Mouse (Mus musculus): ENCODE data around the gene Cacna2d3.

Gene Cacna2d3

GRCm38 (mm10) chr14:29028391-29029106 is 693.1 kb downstream of the Cacna2d3 start:
- DNase-seq (ENCODE audit: extremely low read depth, insufficient read length, low spot score) = no peak

- DNase-seq (ENCODE audit: extremely low read depth, insufficient read length, low spot score) = no peak
Observed at GRCm38 (mm10) chr14:29027276-29027675, 694.4 kb downstream of the Cacna2d3 start.

DNA sequence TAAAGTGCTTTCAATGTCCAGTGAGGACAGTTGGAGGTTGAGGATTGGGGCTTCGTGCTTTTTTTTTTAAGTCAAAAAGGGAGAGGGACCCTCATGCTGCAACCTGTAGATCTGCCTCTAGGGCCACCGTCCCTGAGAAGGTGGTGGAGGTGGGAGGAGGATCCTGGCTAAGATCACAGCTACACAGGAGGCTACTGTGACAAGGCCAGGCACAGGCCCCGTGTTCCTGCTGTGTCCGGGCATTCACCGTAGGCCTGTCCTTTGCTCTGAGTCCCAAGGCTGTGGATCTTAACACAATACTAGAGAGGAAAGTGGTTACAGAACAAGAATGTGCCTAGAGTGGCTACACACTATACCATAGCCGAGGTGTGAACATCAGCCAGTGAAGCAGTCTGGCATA is 696.3 kb downstream of the Cacna2d3 start:
- DNase-seq (ENCODE audit: extremely low read depth, insufficient read length, low spot score) = no peak

- no peak for DNase-seq (ENCODE audit: extremely low read depth, insufficient read length, low spot score)
Observed at GRCm38 (mm10) chr14:29023246-29023645, 698.4 kb downstream of the Cacna2d3 start.

- no peak for DNase-seq (ENCODE audit: extremely low read depth, insufficient read length, low spot score)
Observed at GRCm38 (mm10) chr14:29021295-29021694, 700.4 kb downstream of the Cacna2d3 start.

DNA sequence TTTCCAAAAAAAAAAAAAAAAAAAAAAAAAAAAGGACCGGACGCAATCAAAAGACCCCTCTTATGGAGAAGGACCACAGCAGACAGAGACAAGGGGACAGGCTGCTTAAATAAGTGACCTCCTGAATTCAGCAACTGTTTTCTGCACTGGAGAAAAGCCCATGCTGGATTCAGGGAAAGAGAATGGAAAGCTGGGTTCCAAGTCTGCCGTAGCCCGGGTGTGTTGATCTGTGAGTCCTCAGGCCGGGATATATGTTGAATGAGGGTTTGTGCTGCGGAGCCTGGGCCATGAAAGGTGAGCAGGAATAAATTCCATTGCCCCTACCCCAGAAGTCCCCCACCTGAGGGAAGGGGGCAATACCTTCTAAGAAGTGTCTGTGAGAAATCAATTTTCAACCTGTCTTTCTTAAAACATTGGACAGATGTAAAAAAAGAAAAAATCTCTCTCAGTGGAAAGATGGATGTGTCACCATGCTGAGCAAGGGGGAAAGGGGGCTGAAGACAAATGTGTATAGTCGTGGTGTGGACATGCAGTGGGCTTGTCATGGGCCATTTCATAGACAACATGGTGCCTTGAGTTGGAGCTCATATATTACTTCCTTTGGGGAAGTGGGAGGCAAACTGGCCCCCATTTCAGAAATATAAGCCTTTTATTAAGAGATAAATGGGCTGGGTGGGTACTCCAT is 703.2 kb downstream of the Cacna2d3 start:
- no peak for DNase-seq (ENCODE audit: extremely low read depth, insufficient read length, low spot score)

DNA sequence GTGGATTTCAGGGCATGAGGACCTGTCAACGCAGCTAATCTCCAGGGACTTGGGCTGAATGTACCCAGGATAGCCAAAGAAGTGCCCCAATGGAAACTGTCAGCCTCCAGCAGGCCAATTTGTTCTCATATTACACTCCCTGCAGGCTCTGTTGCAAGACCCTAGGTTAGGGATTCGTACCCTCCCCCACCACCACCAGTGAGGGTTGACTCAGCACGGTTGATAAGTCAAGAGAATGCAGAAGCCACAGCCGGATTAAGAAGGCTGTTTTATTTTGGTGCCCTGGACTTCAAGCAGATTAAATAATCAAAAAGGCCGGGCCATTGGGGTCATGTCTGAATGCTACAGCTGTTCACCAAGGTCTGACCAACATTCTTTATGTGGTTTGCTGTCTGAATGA is 703.8 kb downstream of the Cacna2d3 start, which contains the start of gene Lrtm1:
Gene Lrtm1, plus strand, starts transcription at position 326 of the 400 bp plus-strand sequence.
- no peak for DNase-seq (ENCODE audit: extremely low read depth, insufficient read length, low spot score)

DNA sequence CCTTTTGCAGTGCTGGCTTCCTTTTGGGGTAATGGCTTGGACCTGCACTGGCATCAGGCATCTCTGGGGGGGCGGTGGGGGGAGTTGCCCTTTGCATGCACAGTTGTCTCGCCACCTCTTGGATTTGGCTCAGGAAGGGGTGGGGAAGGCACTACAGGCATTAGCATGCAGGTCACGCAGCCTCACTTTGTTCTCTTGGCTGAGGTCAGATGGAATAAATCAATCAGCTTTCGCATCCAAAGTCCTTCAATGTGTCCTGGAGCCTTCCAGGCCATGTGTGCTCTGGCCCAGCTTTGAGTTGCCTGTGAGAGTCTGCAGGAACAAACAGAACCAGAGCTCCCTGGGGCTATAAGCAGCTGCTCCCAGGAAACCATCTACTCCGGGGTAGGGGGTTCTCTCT is 705.8 kb downstream of the Cacna2d3 start:
- DNase-seq (ENCODE audit: extremely low read depth, insufficient read length, low spot score) = no peak

DNA sequence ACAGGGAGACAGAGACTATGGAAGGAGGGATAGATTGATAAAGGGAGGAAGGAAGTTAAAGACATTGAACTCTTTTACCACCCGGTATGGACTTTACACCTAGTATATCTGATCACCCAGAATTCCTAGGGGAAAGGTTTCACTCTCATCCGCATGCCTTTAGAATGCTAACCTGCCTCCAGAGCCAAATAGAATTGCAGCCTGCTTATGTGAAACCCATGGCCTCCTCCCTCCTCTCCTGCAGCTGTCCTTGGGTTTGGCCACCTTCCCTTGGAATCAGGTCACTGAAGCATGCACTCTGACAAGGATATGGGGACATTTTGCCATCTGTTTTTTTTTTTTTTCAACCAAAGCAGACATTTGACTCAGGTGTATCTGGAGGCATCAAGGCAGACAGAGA is 707.0 kb downstream of the Cacna2d3 start:
- DNase-seq (ENCODE audit: extremely low read depth, insufficient read length, low spot score) = no peak

DNA sequence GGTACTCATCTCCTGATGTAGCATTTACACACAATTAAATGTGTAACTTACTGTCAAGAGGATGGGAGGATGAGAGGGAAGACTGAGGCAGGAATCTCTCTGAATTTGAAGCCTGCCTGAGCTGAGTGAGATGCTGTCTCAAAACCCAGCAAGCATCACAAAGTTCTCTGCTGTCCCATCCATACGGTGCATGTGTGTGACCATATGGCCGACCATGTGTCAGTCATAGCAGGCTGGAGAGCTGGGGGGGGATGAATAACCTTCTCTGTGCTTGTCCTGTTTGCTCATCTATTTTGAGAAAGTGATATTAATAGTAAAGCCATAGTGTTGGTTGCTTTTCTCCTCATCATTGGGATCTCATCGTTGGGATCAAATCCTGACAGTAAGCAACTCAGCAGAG is 708.5 kb downstream of the Cacna2d3 start:
- DNase-seq (ENCODE audit: extremely low read depth, insufficient read length, low spot score) = no peak

GRCm38 (mm10) chr14:29009644-29010043 is 712.0 kb downstream of the Cacna2d3 start:
- DNase-seq (ENCODE audit: extremely low read depth, insufficient read length, low spot score) = no peak

DNA sequence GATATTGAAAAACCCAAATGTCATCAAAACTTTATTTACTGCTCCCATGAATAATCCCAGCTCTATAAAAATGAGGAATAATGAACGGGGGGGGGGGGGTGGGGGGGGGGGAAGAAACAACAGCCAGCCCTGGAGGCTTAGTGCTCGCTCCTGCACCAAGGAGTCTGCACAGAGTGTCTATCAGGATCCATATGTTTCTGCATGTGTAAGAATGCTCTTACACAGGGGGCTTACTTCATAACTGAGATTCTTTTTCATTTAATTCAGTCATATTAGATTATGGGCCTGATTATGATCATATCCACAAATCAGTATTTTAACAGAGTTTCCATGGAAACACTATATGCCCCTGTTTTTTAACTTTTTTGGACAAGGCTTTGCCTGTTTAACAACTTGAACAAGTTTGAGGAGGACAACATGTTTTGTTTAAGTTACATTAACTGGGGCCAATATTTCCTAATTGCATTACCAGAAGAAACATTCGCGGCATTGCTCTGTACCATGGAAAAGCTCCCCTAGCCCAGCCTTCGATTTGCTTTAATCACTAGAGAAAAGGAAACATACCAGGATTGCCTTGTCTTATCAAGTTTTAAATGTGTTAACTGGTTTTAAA is 716.3 kb downstream of the Cacna2d3 start:
- no peak for DNase-seq (ENCODE audit: extremely low read depth, insufficient read length, low spot score)

DNA sequence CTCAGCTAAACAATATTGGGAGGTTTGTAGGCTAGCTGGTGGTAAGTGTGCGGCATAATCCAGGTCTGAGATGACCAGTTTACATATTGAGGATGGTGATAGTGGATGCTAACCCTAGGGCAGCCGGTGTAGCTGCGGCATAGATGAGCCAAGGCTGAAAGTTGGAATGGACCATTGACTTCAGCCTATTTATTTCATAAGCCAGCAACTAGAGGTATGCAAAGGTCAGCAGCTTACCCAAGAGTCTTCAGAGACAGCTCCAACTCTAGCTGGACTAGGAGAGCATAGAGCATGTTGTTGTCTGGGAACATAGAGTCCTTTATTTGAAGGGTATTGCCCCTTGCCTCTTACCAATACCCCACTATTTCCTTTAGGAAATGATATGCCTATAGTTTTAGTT is 725.1 kb downstream of the Cacna2d3 start:
- no peak for DNase-seq (ENCODE audit: extremely low read depth, insufficient read length, low spot score)

GRCm38 (mm10) chr14:28988211-28988900 is 733.3 kb downstream of the Cacna2d3 start:
- no peak for DNase-seq (ENCODE audit: extremely low read depth, insufficient read length, low spot score)

DNA sequence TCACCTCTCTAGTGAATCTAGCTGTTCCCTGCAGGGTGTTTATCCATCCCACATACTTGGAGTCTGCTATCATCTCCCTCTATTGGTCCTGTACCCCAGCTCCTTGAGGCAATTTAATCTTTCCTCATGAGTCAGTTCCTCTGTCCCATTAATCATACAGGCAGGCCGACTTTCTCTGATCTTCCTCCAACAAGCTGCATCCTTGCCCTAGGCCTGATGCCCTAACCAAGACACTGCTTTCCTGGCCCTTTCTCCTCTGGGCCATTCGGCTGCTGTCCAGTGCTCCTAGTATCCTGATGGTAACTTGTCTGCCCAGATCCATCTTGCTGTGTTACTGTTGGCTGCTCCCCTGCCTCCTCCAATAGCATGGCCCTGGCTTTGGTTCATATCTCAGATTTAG is 737.4 kb downstream of the Cacna2d3 start:
- no peak for DNase-seq (ENCODE audit: extremely low read depth, insufficient read length, low spot score)

GRCm38 (mm10) chr14:28980482-28980881 is 741.2 kb downstream of the Cacna2d3 start:
- DNase-seq (ENCODE audit: extremely low read depth, insufficient read length, low spot score) = no peak

- DNase-seq (ENCODE audit: extremely low read depth, insufficient read length, low spot score) = no peak
Observed at GRCm38 (mm10) chr14:28979230-28979629, 742.4 kb downstream of the Cacna2d3 start.

DNA sequence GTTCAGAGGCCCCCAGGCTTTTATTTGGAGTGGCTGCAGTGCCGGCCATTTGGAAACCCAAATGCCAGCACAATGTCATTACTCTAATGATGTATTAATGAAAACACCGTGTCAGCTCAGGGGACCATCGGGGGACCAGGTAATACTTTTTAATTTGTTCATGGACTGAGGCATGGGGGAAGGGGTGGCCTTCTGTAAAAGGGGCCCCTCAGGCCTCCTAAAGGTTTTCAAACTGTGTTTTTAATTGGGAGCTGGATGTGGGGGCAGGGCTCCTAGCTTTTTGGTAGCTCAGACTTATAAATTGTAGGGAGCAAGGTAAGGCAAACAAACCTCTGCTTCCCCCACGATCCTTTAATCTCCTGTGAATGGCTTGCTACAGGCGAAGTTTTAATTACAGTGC is 749.0 kb downstream of the Cacna2d3 start:
- DNase-seq (ENCODE audit: extremely low read depth, insufficient read length, low spot score) = no peak

DNA sequence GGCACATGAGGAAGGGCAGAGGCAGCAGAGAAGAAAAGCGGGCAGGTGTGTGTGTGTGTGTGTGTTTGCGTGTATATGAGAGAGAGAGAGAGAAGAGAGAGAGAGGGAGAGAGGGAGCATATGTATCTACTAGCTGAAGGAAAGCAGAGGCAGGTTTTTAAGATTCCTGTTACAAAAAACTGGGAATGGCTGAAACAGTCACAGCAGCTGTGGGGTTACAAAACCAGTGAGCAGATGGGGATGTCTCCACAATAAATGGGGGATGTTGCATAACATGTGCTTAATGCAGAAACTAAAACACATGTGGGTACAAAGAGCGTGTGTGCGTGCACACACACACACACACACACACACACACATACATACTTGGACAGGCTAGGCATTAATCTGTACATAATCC is 752.4 kb downstream of the Cacna2d3 start:
- no peak for DNase-seq (ENCODE audit: extremely low read depth, insufficient read length, low spot score)

DNA sequence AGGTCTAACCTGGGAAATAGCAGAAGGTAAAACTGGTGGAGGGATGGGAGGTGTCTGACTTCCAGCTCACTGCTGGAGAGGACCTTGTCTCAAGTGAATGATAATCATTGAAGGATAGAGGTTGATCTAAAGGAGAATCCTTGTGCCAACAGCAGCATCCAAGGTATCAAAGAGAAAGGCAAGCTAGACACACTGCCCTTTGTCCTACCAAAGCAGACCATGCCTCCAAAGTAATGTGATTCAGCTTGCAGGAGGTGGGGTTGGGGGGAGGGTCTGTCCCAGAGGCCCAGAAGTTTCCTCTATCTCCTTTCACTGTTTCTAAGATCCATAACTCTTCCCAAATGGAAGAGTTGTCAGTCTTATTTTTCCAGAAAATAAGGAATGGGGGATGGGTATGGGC is 754.8 kb downstream of the Cacna2d3 start:
- DNase-seq (ENCODE audit: extremely low read depth, insufficient read length, low spot score) = no peak

DNA sequence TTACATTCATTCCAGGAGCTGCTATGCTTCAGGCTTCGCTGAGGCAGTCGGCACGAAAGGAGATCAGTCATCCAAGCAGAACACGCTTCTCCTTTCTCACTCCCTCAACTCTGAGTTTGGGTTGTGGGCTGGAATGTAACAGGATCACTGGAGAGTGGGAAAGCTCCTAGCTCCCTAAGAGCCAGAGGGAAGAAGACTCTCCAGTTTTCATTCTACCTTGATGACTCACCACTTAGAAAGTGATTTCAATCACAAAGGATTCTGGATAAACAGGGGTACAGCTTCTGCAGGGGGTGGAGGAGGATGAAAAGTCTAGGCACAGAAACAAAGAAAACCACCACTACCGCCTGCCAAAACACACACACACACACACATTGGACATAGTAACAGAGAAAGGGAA is 760.3 kb downstream of the Cacna2d3 start:
- DNase-seq (ENCODE audit: extremely low read depth, insufficient read length, low spot score) = no peak

Data from 3134 (cell line).